In the genomic region with DNA sequence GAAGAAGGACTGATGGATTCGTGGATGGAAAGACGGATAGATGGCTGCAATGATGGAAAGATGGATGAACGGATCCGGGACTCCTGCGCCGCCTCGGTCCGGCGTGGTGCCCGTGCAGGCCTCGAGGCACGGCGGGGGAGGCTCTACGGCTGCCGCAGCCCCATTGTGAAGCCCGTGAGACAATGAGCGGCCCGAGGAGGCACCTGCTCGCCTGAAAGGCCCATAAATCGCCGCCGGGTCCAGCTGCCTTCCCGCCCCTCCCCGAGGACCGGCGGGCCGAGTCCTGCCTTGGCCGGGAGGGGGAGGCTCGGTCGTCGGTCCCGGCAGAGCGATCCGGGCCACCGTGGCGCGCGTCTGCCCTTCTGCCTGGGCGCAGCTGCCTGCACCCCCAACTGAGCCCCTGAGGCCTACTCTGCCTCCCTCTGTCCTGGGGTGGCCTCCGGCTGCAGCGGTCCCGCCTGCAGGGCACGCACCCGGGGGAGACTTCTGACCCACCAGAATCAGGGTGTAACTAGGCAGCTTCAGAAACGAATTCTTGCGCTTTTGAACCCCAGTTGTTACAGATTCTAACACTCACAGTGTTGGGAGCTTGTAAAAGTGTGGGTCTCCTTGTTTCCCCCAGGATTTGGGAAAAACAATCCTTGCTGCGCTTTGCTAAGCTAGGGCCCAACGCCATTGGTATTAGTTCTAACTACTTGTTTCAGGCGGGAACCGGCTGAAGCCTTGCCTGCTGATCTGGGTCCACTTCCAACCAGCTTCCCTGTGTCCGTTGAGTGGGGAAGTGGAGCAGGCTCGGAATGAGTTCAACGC, we compare ENCODE assay signal across 8 mouse cellular contexts. TPM values are rescaled to one million over a fixed set of nuclear protein-coding genes. Genes with fewer than 3 reads are reported as not detected.
DNase-seq lines count a peak whose midpoint lies in the region; ATAC-seq and TF ChIP-seq lines count a peak whose summit lies in the region.

No protein-coding gene starts in this region.

- H3K27ac ChIP-seq in layer of hippocampus, adult 2 months, result no peak overlapping the region
- peak overlapping the region; percentile 31; the same call in 1 of the 2 replicates for H3K27ac ChIP-seq in embryonic facial prominence, embryonic 14.5 days (replicated peaks; ENCODE audit: low read depth, low read length)
- H3K27ac ChIP-seq in intestine, embryonic 16.5 days (ENCODE audit: low read length), result no peak overlapping the region
- peak overlapping the region; percentile 91 for H3K27ac ChIP-seq in neural tube, embryonic 12.5 days

- WGBS in embryonic facial prominence, embryonic 14.5 days, result 10% methylated on average over 40 of the region's 53 CpGs
- 11% methylated on average over 46 of the region's 53 CpGs for WGBS in intestine, embryonic 16.5 days
- 2% methylated on average over 53 of the region's 53 CpGs for WGBS in neural tube, embryonic 12.5 days

- H3K9ac ChIP-seq in embryonic facial prominence, embryonic 14.5 days (ENCODE audit: low read depth, low read length), result peak overlapping the region; percentile 64
- peak overlapping the region; percentile 67 for H3K9ac ChIP-seq in intestine, embryonic 16.5 days (ENCODE audit: low read depth, low read length)
- H3K9ac ChIP-seq in neural tube, embryonic 12.5 days, result peak overlapping the region; percentile 60

- H3K9me3 ChIP-seq in embryonic facial prominence, embryonic 14.5 days (ENCODE audit: control insufficient read depth, low read length), result no peaks in the 10 kb centered on the region
- no peaks in the 10 kb centered on the region for H3K9me3 ChIP-seq in intestine, embryonic 16.5 days (ENCODE audit: control insufficient read depth, low read length)
- no peaks in the 10 kb centered on the region for H3K9me3 ChIP-seq in neural tube, embryonic 12.5 days

- H3K27me3 ChIP-seq in embryonic facial prominence, embryonic 14.5 days (replicated peaks; ENCODE audit: control insufficient read depth, insufficient read depth, low read length), result peaks cover 40% of the 10 kb centered on the region
- peaks cover 27% of the 10 kb centered on the region for H3K27me3 ChIP-seq in intestine, embryonic 16.5 days (replicated peaks; ENCODE audit: control insufficient read depth, insufficient read depth, low read length)
- peaks cover 12% of the 10 kb centered on the region; the same call in 1 of the 2 replicates for H3K27me3 ChIP-seq in neural tube, embryonic 12.5 days (replicated peaks)

- ATAC-seq in embryonic facial prominence, embryonic 14.5 days (ENCODE audit: low read depth), result peak; percentile 50
- peak; percentile 51 for ATAC-seq in intestine, embryonic 16.5 days
- peak; percentile 79 for ATAC-seq in neural tube, embryonic 12.5 days (ENCODE audit: low FRiP score, low read depth)

- peak overlapping the region; percentile 40; the same call in 1 of the 2 replicates for H3K4me3 ChIP-seq in layer of hippocampus, adult 2 months
- H3K4me3 ChIP-seq in embryonic facial prominence, embryonic 14.5 days (ENCODE audit: low read depth, low read length), result peak overlapping the region; percentile 34
- peak overlapping the region; percentile 45 for H3K4me3 ChIP-seq in intestine, embryonic 16.5 days (ENCODE audit: low read length)
- peak overlapping the region; percentile 31 for H3K4me3 ChIP-seq in neural tube, embryonic 12.5 days

- peak overlapping the region; percentile 67 for H3K4me2 ChIP-seq in embryonic facial prominence, embryonic 14.5 days (ENCODE audit: low read depth, low read length)
- H3K4me2 ChIP-seq in intestine, embryonic 16.5 days (ENCODE audit: low read depth, low read length), result peak overlapping the region; percentile 77
- H3K4me2 ChIP-seq in neural tube, embryonic 12.5 days (replicated peaks), result peak overlapping the region; percentile 66

- peak; percentile 37; the same call in 1 of the 2 replicates for TF ChIP-seq CTCF in layer of hippocampus, adult 2 months (conservative IDR thresholded peaks at IDR 0.05)

- DNase-seq in layer of hippocampus, adult 2 months (ENCODE audit: low spot score in 2 of 2), result no peak
- no peak for DNase-seq in layer of hippocampus, postnatal 14 days (ENCODE audit: low spot score in 2 of 2)
- DNase-seq in embryonic facial prominence, embryonic 14.5 days (ENCODE audit: low spot score), result no peak
- no peak for DNase-seq in cerebellum, adult 11 months
- DNase-seq in ovary, postnatal 10 days (ENCODE audit: low spot score), result no peak
- no peak for DNase-seq in lung, adult 18-20 months

- H3K36me3 ChIP-seq in embryonic facial prominence, embryonic 14.5 days (ENCODE audit: control insufficient read depth, insufficient read depth, low read length), result no peaks in the 10 kb centered on the region
- H3K36me3 ChIP-seq in intestine, embryonic 16.5 days (ENCODE audit: control insufficient read depth, insufficient read depth, low read length), result no peaks in the 10 kb centered on the region
- H3K36me3 ChIP-seq in neural tube, embryonic 12.5 days, result no peaks in the 10 kb centered on the region

- H3K4me1 ChIP-seq in embryonic facial prominence, embryonic 14.5 days (ENCODE audit: control insufficient read depth, insufficient read depth, low read length), result peaks cover 10% of the 10 kb centered on the region; the same call in 1 of the 2 replicates
- peaks cover 16% of the 10 kb centered on the region for H3K4me1 ChIP-seq in intestine, embryonic 16.5 days (ENCODE audit: control insufficient read depth, insufficient read depth, low read length)
- H3K4me1 ChIP-seq in neural tube, embryonic 12.5 days, result peaks cover 43% of the 10 kb centered on the region

RNA-seq across cellular contexts. Expression of gene Cdkn1c, which starts 15.0 kb away (rescaled TPM):
- total RNA-seq in layer of hippocampus, adult 2 months (2021), result 1 to 10 TPM; 2.5 to 6.7 TPM
- 10 to 100 TPM in 1 of 2 experiments, 1 to 10 TPM in 1; 9.7 to 14.5 TPM for total RNA-seq in layer of hippocampus, postnatal 14 days (2021)
- 2,410 and 2,543 TPM in 2 replicates for polyA plus RNA-seq in embryonic facial prominence, embryonic 14.5 days (2014; fragmentation: Nextera tagmentation; extraction: Ambion mirVana)
- polyA plus RNA-seq in intestine, embryonic 16.5 days (2015; fragmentation: Nextera tagmentation; extraction: Ambion mirVana), result 522 and 653 TPM in 2 replicates
- 1,329 and 1,332 TPM in 2 replicates for polyA plus RNA-seq in neural tube, embryonic 12.5 days (2016; fragmentation: Nextera tagmentation; extraction: Ambion mirVana)

RNA-seq across cellular contexts. Expression of gene Slc22a18, which starts 27.7 kb away (rescaled TPM):
- under 1 TPM; 0.29 to 0.54 TPM for total RNA-seq in layer of hippocampus, adult 2 months (2021)
- under 1 TPM; 0.21 to 0.36 TPM for total RNA-seq in layer of hippocampus, postnatal 14 days (2021)
- polyA plus RNA-seq in embryonic facial prominence, embryonic 14.5 days (2014; fragmentation: Nextera tagmentation; extraction: Ambion mirVana), result 2.5 and 2.8 TPM in 2 replicates
- 18.2 and 22.7 TPM in 2 replicates for polyA plus RNA-seq in intestine, embryonic 16.5 days (2015; fragmentation: Nextera tagmentation; extraction: Ambion mirVana)
- 0.52 and 0.85 TPM in 2 replicates for polyA plus RNA-seq in neural tube, embryonic 12.5 days (2016; fragmentation: Nextera tagmentation; extraction: Ambion mirVana)

RNA-seq across cellular contexts. Expression of gene Phlda2, which starts 57.1 kb away (rescaled TPM):
- not detected for total RNA-seq in layer of hippocampus, adult 2 months (2021)
- total RNA-seq in layer of hippocampus, postnatal 14 days (2021), result not detected
- polyA plus RNA-seq in embryonic facial prominence, embryonic 14.5 days (2014; fragmentation: Nextera tagmentation; extraction: Ambion mirVana), result 6.3 and 8.0 TPM in 2 replicates
- 11.7 and 16.1 TPM in 2 replicates for polyA plus RNA-seq in intestine, embryonic 16.5 days (2015; fragmentation: Nextera tagmentation; extraction: Ambion mirVana)
- 1.9 and 2.4 TPM in 2 replicates for polyA plus RNA-seq in neural tube, embryonic 12.5 days (2016; fragmentation: Nextera tagmentation; extraction: Ambion mirVana)

Comparison
In these comparisons a context has a peak if more than half of its experiments do, and no peak if none do; other contexts are left out.
1. H3K27ac ChIP-seq: peak in embryonic facial prominence, embryonic 14.5 days (single experiment) and neural tube, embryonic 12.5 days (single experiment); none in layer of hippocampus, adult 2 months (single experiment) and intestine, embryonic 16.5 days (single experiment).
2. Peak in every context shown above with its lines, with median percentiles within 50 percentile points of each other: H3K4me3 ChIP-seq, ATAC-seq, H3K4me2 ChIP-seq and H3K9ac ChIP-seq.